9 mouse cellular contexts compared by ENCODE assay signal in the genomic region with DNA sequence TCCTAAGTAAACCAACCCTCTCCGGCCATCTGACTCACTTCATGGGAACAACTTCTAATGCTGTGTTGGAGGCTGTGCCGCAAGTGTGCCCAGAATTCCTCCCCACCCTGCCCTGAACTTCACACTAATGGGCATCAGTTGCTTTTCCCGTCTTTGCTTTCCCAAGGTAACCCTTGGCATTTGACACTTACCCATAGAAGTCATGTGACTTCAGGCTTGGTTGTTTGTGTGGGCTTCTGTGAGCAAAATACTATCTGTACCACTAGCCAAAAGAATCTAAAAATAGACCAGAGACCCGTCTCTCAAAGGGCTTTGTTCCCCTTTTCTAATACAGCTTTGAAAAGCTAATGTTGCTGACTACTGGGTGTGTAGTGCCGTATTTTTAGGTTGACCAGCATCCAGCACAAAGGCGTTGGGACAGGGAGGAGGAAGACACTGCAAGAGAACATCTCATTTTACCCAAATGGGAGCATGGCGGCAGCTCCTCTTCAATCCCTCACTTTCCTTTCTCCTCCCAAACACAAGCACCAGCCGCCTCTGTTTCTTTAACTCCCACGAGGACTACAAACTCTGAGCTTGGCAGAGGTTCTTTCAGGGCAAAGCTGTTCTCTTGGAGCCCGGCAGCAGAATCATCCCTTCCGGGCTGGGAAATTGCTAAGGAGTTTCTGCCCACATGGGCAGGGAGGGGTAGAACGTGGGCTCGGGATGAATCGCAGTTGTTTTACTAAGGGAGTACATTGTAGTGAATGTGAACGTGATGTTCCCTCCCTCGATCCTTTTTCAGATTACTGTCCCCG. TPM values are rescaled to one million over a fixed set of nuclear protein-coding genes. Genes with fewer than 3 reads are reported as not detected.
A peak's percentile ranks its signal among the peaks of the same experiment; 100 is the strongest.
DNase-seq lines count a peak whose midpoint lies in the region; ATAC-seq and TF ChIP-seq lines count a peak whose summit lies in the region.
"Had no signal": no experiment of that assay in that cellular context is flagged by ENCODE, and none has a peak within 500 bp of the region (broad histone marks: within the 10 kb centered on the region; RNA-seq: fewer than 3 reads in every experiment).

No protein-coding gene starts in this region.

- peak overlapping the region; percentile 39 for H3K4me2 ChIP-seq in neural tube, embryonic 15.5 days
- no peak overlapping the region for H3K4me2 ChIP-seq in forebrain, embryonic 11.5 days (ENCODE audit: low read depth, low read length, severe bottlenecking)
- H3K4me2 ChIP-seq: lung, embryonic 15.5 days had no signal

- H3K4me3 ChIP-seq in heart, adult 2 months: no peak overlapping the region; the same call in 1 of the 2 replicates
- peak overlapping the region; percentile 3 to 10; a peak in 2 of 4 replicates for H3K4me3 ChIP-seq in ES-E14 (ENCODE audit: insufficient read depth in 1 of 2, low read depth in 1 of 2, low read length in 2 of 2, poor library complexity in 1 of 2, severe bottlenecking in 1 of 2)
- H3K4me3 ChIP-seq in neural tube, embryonic 15.5 days (replicated peaks): no peak overlapping the region
- no peak overlapping the region for H3K4me3 ChIP-seq in forebrain, embryonic 11.5 days (ENCODE audit: low read depth, low read length)
- H3K4me3 ChIP-seq: lung, embryonic 15.5 days had no signal

- H3K36me3 ChIP-seq in heart, adult 2 months (ENCODE audit: control insufficient read depth, insufficient read depth, low read length): no peaks in the 10 kb centered on the region
- no peaks in the 10 kb centered on the region for H3K36me3 ChIP-seq in ES-E14 (ENCODE audit: control insufficient read depth, insufficient read depth, low read length, poor library complexity, severe bottlenecking)
- H3K36me3 ChIP-seq in neural tube, embryonic 15.5 days: no peaks in the 10 kb centered on the region
- no peaks in the 10 kb centered on the region for H3K36me3 ChIP-seq in forebrain, embryonic 11.5 days (ENCODE audit: control insufficient read depth, insufficient read depth, low read length)
- H3K36me3 ChIP-seq: lung, embryonic 15.5 days had no signal

- 46% methylated on average over 17 of the region's 17 CpGs for WGBS in heart, adult 2 months
- 45% methylated on average over 17 of the region's 17 CpGs for WGBS in neural tube, embryonic 15.5 days
- 75% methylated on average over 17 of the region's 17 CpGs for WGBS in forebrain, embryonic 11.5 days

- ATAC-seq in neural tube, embryonic 15.5 days (ENCODE audit: low FRiP score): peak; percentile 50; the same call in 1 of the 2 replicates
- no peak for ATAC-seq in erythroblast, adult 5-6 weeks (replicated peaks; ENCODE audit: low FRiP score, poor library complexity, severe bottlenecking)
- no peak for ATAC-seq in forebrain, embryonic 11.5 days (replicated peaks; ENCODE audit: low FRiP score)

- peaks cover 2% of the 10 kb centered on the region; the same call in 1 of the 2 replicates for H3K4me1 ChIP-seq in heart, adult 2 months (ENCODE audit: control insufficient read depth, insufficient read depth, low read length)
- peaks cover 0 to 8% of the 10 kb centered on the region in 2 experiments; a peak in 2 of 4 replicates for H3K4me1 ChIP-seq in ES-E14 (ENCODE audit: control insufficient read depth in 2 of 2, insufficient read depth in 2 of 2, low read length in 2 of 2, poor library complexity in 1 of 2)
- peaks cover 8% of the 10 kb centered on the region for H3K4me1 ChIP-seq in neural tube, embryonic 15.5 days
- no peaks in the 10 kb centered on the region for H3K4me1 ChIP-seq in forebrain, embryonic 11.5 days (replicated peaks; ENCODE audit: control insufficient read depth, insufficient read depth, low read length)
- H3K4me1 ChIP-seq: lung, embryonic 15.5 days had no signal

- intact Hi-C loops in heart, adult 2 months (cut with DNase I): no loop called here

- in situ Hi-C loops in ES-E14 (cut with MboI; ENCODE audit: low sequenced_read_pairs in 2 of 2, unreplicated experiment in 2 of 2): no loop called here

- TF ChIP-seq CTCF in heart, adult 2 months (IDR thresholded peaks at IDR 0.05): no peak

- peak; percentile 34 to 48 for DNase-seq in heart, adult 2 months
- DNase-seq in heart, adult 8-10 months (ENCODE audit: low spot score): no peak
- no peak for DNase-seq in ES-E14 (ENCODE audit: low read depth, low spot score)
- DNase-seq in frontal cortex, postnatal 10 days (ENCODE audit: low spot score in 2 of 2): peak; percentile 57 to 66
- peak; percentile 37 to 42 for DNase-seq in layer of hippocampus, postnatal 25 days (ENCODE audit: extremely low spot score in 1 of 2, low spot score in 1 of 2)
- DNase-seq in forebrain, embryonic 11.5 days (ENCODE audit: low spot score): no peak

- H3K9me3 ChIP-seq in ES-E14 (ENCODE audit: control insufficient read depth, insufficient read depth, low read depth, low read length): no peaks in the 10 kb centered on the region
- H3K9me3 ChIP-seq in neural tube, embryonic 15.5 days (replicated peaks): no peaks in the 10 kb centered on the region
- H3K9me3 ChIP-seq in forebrain, embryonic 11.5 days (ENCODE audit: control insufficient read depth, low read length): no peaks in the 10 kb centered on the region
- H3K9me3 ChIP-seq: lung, embryonic 15.5 days had no signal

- no peak overlapping the region; the same call in 1 of the 2 replicates for H3K9ac ChIP-seq in heart, adult 2 months (ENCODE audit: low read depth, low read length)
- peak overlapping the region; percentile 15; the same call in 1 of the 2 replicates for H3K9ac ChIP-seq in ES-E14 (ENCODE audit: insufficient read depth, low read depth, low read length, poor library complexity, severe bottlenecking)
- peak overlapping the region; percentile 30; the same call in 1 of the 2 replicates for H3K9ac ChIP-seq in neural tube, embryonic 15.5 days (replicated peaks)
- no peak overlapping the region for H3K9ac ChIP-seq in forebrain, embryonic 11.5 days (ENCODE audit: low read length)
- H3K9ac ChIP-seq: lung, embryonic 15.5 days had no signal

- no peak for TF ChIP-seq EP300 in heart, adult 2 months (IDR thresholded peaks at IDR 0.05; ENCODE audit: insufficient read depth, low read depth, low read length)

- no peak for TF ChIP-seq POLR2A in heart, adult 2 months (IDR thresholded peaks at IDR 0.05; ENCODE audit: insufficient read depth, low read depth, low read length)

- no peaks in the 10 kb centered on the region for H3K27me3 ChIP-seq in heart, adult 2 months (ENCODE audit: control insufficient read depth, insufficient read depth, low read length)
- no peaks in the 10 kb centered on the region for H3K27me3 ChIP-seq in neural tube, embryonic 15.5 days (replicated peaks)
- no peaks in the 10 kb centered on the region for H3K27me3 ChIP-seq in forebrain, embryonic 11.5 days (ENCODE audit: control insufficient read depth, insufficient read depth, low read length)
- H3K27me3 ChIP-seq: lung, embryonic 15.5 days had no signal

- H3K27ac ChIP-seq in heart, adult 2 months: peak overlapping the region; percentile 41
- H3K27ac ChIP-seq in ES-E14 (ENCODE audit: insufficient read depth, low read depth, low read length, poor library complexity, severe bottlenecking): no peak overlapping the region
- H3K27ac ChIP-seq in neural tube, embryonic 15.5 days (replicated peaks): peak overlapping the region; percentile 63
- no peak overlapping the region for H3K27ac ChIP-seq in forebrain, embryonic 11.5 days (ENCODE audit: low read depth, low read length)
- H3K27ac ChIP-seq: lung, embryonic 15.5 days had no signal

- no peaks in the 10 kb centered on the region for H3K79me2 ChIP-seq in heart, adult 2 months (replicated peaks; ENCODE audit: control insufficient read depth, insufficient read depth, low read length)

TF ChIP-seq in ES-E14, 5 proteins besides CTCF, POLR2A, EP300 and RAD21:
- TF ChIP-seq ZC3H11A (IDR thresholded peaks at IDR 0.05; ENCODE audit: borderline replicate concordance, low read depth, low read length) (no peak), ZNF384 (IDR thresholded peaks at IDR 0.05; ENCODE audit: low read depth, low read length) (no peak), HCFC1 (IDR thresholded peaks at IDR 0.05; ENCODE audit: borderline replicate concordance, insufficient read depth, low read length) (no peak), CHD2 (IDR thresholded peaks at IDR 0.05; ENCODE audit: low read depth, low read length) (no peak)

RNA-seq across cellular contexts. Expression of a gene that starts 6.4 kb away (rescaled TPM):
- 10 to 100 TPM; 17.0 to 18.4 TPM for total RNA-seq in heart, adult 2 months (2021)
- polyA plus RNA-seq in heart, adult 2 months (2012; rRNA removed): 8.9 and 12.0 TPM in 2 replicates
- total RNA-seq in heart, adult 8-10 months (2022): 10 to 100 TPM; 16.1 to 21.6 (median 17.0) TPM
- 15.2 and 15.6 TPM in 2 replicates for total RNA-seq in ES-E14 (2012; rRNA removed)
- total RNA-seq in layer of hippocampus, postnatal 25 days (2021): 10 to 100 TPM; 19.3 to 19.6 TPM
- 15.7 and 16.2 TPM in 2 replicates for polyA plus RNA-seq in neural tube, embryonic 15.5 days (2015; fragmentation: Nextera tagmentation; extraction: Ambion mirVana)
- 3.8 and 4.2 TPM in 2 replicates for total RNA-seq in erythroblast, adult 5-6 weeks (2015; ENCODE audit: low replicate concordance)
- 3.0 and 7.9 TPM in 2 replicates for total RNA-seq in erythroblast, adult 5-6 weeks (2017; ENCODE audit: low replicate concordance)
- 26.2 and 26.7 TPM in 2 replicates for polyA plus RNA-seq in forebrain, embryonic 11.5 days (2014; fragmentation: Nextera tagmentation; extraction: Ambion mirVana)

Comparison
In these comparisons a context has a peak if more than half of its experiments do, and no peak if none do; other contexts are left out.
1. DNase-seq: peak in heart, adult 2 months (2 of 2), frontal cortex, postnatal 10 days (2 of 2) and layer of hippocampus, postnatal 25 days (2 of 2); none in heart, adult 8-10 months (single experiment), ES-E14 (single experiment) and forebrain, embryonic 11.5 days (single experiment).
2. H3K27ac ChIP-seq: peak in heart, adult 2 months (single experiment) and neural tube, embryonic 15.5 days (single experiment); none in ES-E14 (single experiment) and forebrain, embryonic 11.5 days (single experiment).
3. H3K4me3 ChIP-seq: peak in ES-E14 (2 of 2); none in heart, adult 2 months (single experiment), neural tube, embryonic 15.5 days (single experiment) and forebrain, embryonic 11.5 days (single experiment).
4. H3K9ac ChIP-seq: peak in ES-E14 (single experiment) and neural tube, embryonic 15.5 days (single experiment); none in heart, adult 2 months (single experiment) and forebrain, embryonic 11.5 days (single experiment).